Mouse (Mus musculus): Measurements from ENCODE around the gene Olfr1022. TPM values are rescaled to one million over a fixed set of nuclear protein-coding genes. Genes with fewer than 3 reads are reported as not detected.

Gene Olfr1022
- not detected in 2 replicates for polyA plus RNA-seq (2015; fragmentation: Nextera tagmentation; extraction: Ambion mirVana)

GRCm38 (mm10) chr2:85868294-85868693 lies at the start of gene Olfr1022:
Gene Olfr1022 (plus strand): TSS chr2:85868594.
- ATAC-seq (replicated peaks; ENCODE audit: low FRiP score, low read depth) = no peak
- no peak for TF ChIP-seq CTCF (IDR thresholded peaks at IDR 0.05; ENCODE audit: low read depth)
- Histone ChIP-seq H3K9ac (ENCODE audit: low read depth, low read length) (no peak within 1 kb of the TSS), H3K27me3 (ENCODE audit: insufficient read depth, low read length) (no peaks in the 10 kb centered on the region), H3K4me1 (replicated peaks; ENCODE audit: insufficient read depth, low read length) (no peaks in the 10 kb centered on the region), H3K4me2 (ENCODE audit: low read length) (no peak within 1 kb of the TSS), H3K36me3 (ENCODE audit: insufficient read depth, low read length) (no peaks in the 10 kb centered on the region), H3K27ac (no peak within 1 kb of the TSS), H3K4me3 (replicated peaks; ENCODE audit: low read depth, low read length) (no peak within 1 kb of the TSS), H3K9me3 (replicated peaks; ENCODE audit: low read length) (no peaks in the 10 kb centered on the region)
- DNase-seq (ENCODE audit: low spot score) = no peak
- 58% methylated on average over 2 of the region's 2 CpGs for WGBS

GRCm38 (mm10) chr2:85845383-85845782 lies 23.0 kb upstream of the Olfr1022 start, which contains the start of gene Olfr1019:
Gene Olfr1019 (minus strand): TSS chr2:85845483.
- Histone ChIP-seq H3K4me2 (ENCODE audit: low read length) (no peak within 1 kb of the TSS), H3K4me3 (replicated peaks; ENCODE audit: low read depth, low read length) (no peak within 1 kb of the TSS), H3K27me3 (ENCODE audit: insufficient read depth, low read length) (no peaks in the 10 kb centered on the region), H3K4me1 (replicated peaks; ENCODE audit: insufficient read depth, low read length) (no peaks in the 10 kb centered on the region), H3K27ac (no peak within 1 kb of the TSS), H3K9me3 (replicated peaks; ENCODE audit: low read length) (no peaks in the 10 kb centered on the region), H3K36me3 (ENCODE audit: insufficient read depth, low read length) (no peaks in the 10 kb centered on the region), H3K9ac (ENCODE audit: low read depth, low read length) (no peak within 1 kb of the TSS)
- TF ChIP-seq CTCF (IDR thresholded peaks at IDR 0.05; ENCODE audit: low read depth) = no peak
- ATAC-seq (replicated peaks; ENCODE audit: low FRiP score, low read depth) (no peak), DNase-seq (ENCODE audit: low spot score) (no peak)

GRCm38 (mm10) chr2:85846730-85847129 lies 21.7 kb upstream of the Olfr1022 start, which contains the start of gene Olfr1020:
Gene Olfr1020 (plus strand): TSS chr2:85847030.
- H3K4me1 ChIP-seq (replicated peaks; ENCODE audit: insufficient read depth, low read length) = no peaks in the 10 kb centered on the region
- no peak within 1 kb of the TSS for H3K9ac ChIP-seq (ENCODE audit: low read depth, low read length)
- ATAC-seq (replicated peaks; ENCODE audit: low FRiP score, low read depth) = no peak
- DNase-seq (ENCODE audit: low spot score) = no peak
- no peak within 1 kb of the TSS for H3K4me2 ChIP-seq (ENCODE audit: low read length)
- H3K9me3 ChIP-seq (replicated peaks; ENCODE audit: low read length) = no peaks in the 10 kb centered on the region
- TF ChIP-seq CTCF (IDR thresholded peaks at IDR 0.05; ENCODE audit: low read depth) = no peak
- H3K36me3 ChIP-seq (ENCODE audit: insufficient read depth, low read length) = no peaks in the 10 kb centered on the region
- WGBS = 68% methylated on average over 1 of the region's 1 CpGs
- no peaks in the 10 kb centered on the region for H3K27me3 ChIP-seq (ENCODE audit: insufficient read depth, low read length)
- no peak within 1 kb of the TSS for H3K4me3 ChIP-seq (replicated peaks; ENCODE audit: low read depth, low read length)
- H3K27ac ChIP-seq = no peak within 1 kb of the TSS

- Histone ChIP-seq H3K4me3 (replicated peaks; ENCODE audit: low read depth, low read length) (no peak within 1 kb of the TSS), H3K4me1 (replicated peaks; ENCODE audit: insufficient read depth, low read length) (no peaks in the 10 kb centered on the region), H3K9me3 (replicated peaks; ENCODE audit: low read length) (no peaks in the 10 kb centered on the region), H3K36me3 (ENCODE audit: insufficient read depth, low read length) (no peaks in the 10 kb centered on the region), H3K4me2 (ENCODE audit: low read length) (no peak within 1 kb of the TSS), H3K9ac (ENCODE audit: low read depth, low read length) (no peak within 1 kb of the TSS), H3K27me3 (ENCODE audit: insufficient read depth, low read length) (no peaks in the 10 kb centered on the region), H3K27ac (no peak within 1 kb of the TSS)
- WGBS = 58% methylated on average over 2 of the region's 2 CpGs
- no peak for DNase-seq (ENCODE audit: low spot score)
- no peak for TF ChIP-seq CTCF (IDR thresholded peaks at IDR 0.05; ENCODE audit: low read depth)
- ATAC-seq (replicated peaks; ENCODE audit: low FRiP score, low read depth) = no peak
Observed at GRCm38 (mm10) chr2:85885340-85885739, 16.9 kb downstream of the Olfr1022 start, which contains the start of gene Olfr1023. Gene Olfr1023 (plus strand): TSS chr2:85885640.

GRCm38 (mm10) chr2:85904952-85905351 lies 36.6 kb downstream of the Olfr1022 start, which contains the start of gene Olfr1024:
Gene Olfr1024 (minus strand): TSS chr2:85905052.
- Histone ChIP-seq H3K27me3 (ENCODE audit: insufficient read depth, low read length) (no peaks in the 10 kb centered on the region), H3K4me1 (replicated peaks; ENCODE audit: insufficient read depth, low read length) (no peaks in the 10 kb centered on the region), H3K27ac (no peak within 1 kb of the TSS), H3K9ac (ENCODE audit: low read depth, low read length) (no peak within 1 kb of the TSS), H3K36me3 (ENCODE audit: insufficient read depth, low read length) (no peaks in the 10 kb centered on the region), H3K9me3 (replicated peaks; ENCODE audit: low read length) (no peaks in the 10 kb centered on the region), H3K4me3 (replicated peaks; ENCODE audit: low read depth, low read length) (no peak within 1 kb of the TSS), H3K4me2 (ENCODE audit: low read length) (no peak within 1 kb of the TSS)
- WGBS = 82% methylated on average over 3 of the region's 3 CpGs
- no peak for TF ChIP-seq CTCF (IDR thresholded peaks at IDR 0.05; ENCODE audit: low read depth)
- no peak for DNase-seq (ENCODE audit: low spot score)
- no peak for ATAC-seq (replicated peaks; ENCODE audit: low FRiP score, low read depth)

GRCm38 (mm10) chr2:85913197-85913596 lies 44.8 kb downstream of the Olfr1022 start:
- TF ChIP-seq CTCF (IDR thresholded peaks at IDR 0.05; ENCODE audit: low read depth) = no peak
- H3K9ac ChIP-seq (ENCODE audit: low read depth, low read length) = no peak overlapping the region
- H3K27me3 ChIP-seq (ENCODE audit: insufficient read depth, low read length) = no peaks in the 10 kb centered on the region
- H3K4me1 ChIP-seq (replicated peaks; ENCODE audit: insufficient read depth, low read length) = no peaks in the 10 kb centered on the region
- DNase-seq (ENCODE audit: low spot score) (no peak), ATAC-seq (replicated peaks; ENCODE audit: low FRiP score, low read depth) (no peak)
- H3K9me3 ChIP-seq (replicated peaks; ENCODE audit: low read length) = no peaks in the 10 kb centered on the region
- H3K4me3 ChIP-seq (replicated peaks; ENCODE audit: low read depth, low read length) = no peak overlapping the region
- no peak overlapping the region for H3K27ac ChIP-seq
- no peaks in the 10 kb centered on the region for H3K36me3 ChIP-seq (ENCODE audit: insufficient read depth, low read length)
- no peak overlapping the region for H3K4me2 ChIP-seq (ENCODE audit: low read length)

GRCm38 (mm10) chr2:85914893-85915292 lies 46.5 kb downstream of the Olfr1022 start, which contains the start of gene Olfr1025-ps1:
Gene Olfr1025-ps1 (plus strand): TSS chr2:85915193.
- no peaks in the 10 kb centered on the region for H3K9me3 ChIP-seq (replicated peaks; ENCODE audit: low read length)
- H3K36me3 ChIP-seq (ENCODE audit: insufficient read depth, low read length) = no peaks in the 10 kb centered on the region
- DNase-seq (ENCODE audit: low spot score) (no peak), ATAC-seq (replicated peaks; ENCODE audit: low FRiP score, low read depth) (no peak)
- no peaks in the 10 kb centered on the region for H3K4me1 ChIP-seq (replicated peaks; ENCODE audit: insufficient read depth, low read length)
- H3K27ac ChIP-seq = no peak within 1 kb of the TSS
- 65% methylated on average over 1 of the region's 1 CpGs for whole genome bisulfite sequencing
- H3K4me2 ChIP-seq (ENCODE audit: low read length) = no peak within 1 kb of the TSS
- TF ChIP-seq CTCF (IDR thresholded peaks at IDR 0.05; ENCODE audit: low read depth) = no peak
- no peak within 1 kb of the TSS for H3K9ac ChIP-seq (ENCODE audit: low read depth, low read length)
- H3K4me3 ChIP-seq (replicated peaks; ENCODE audit: low read depth, low read length) = no peak within 1 kb of the TSS
- no peaks in the 10 kb centered on the region for H3K27me3 ChIP-seq (ENCODE audit: insufficient read depth, low read length)

Other genes with a start within 250 kb of the Olfr1022 start
- not detected in 2 replicates for gene Olfr1002, start 217.9 kb upstream of the Olfr1022 start, polyA plus RNA-seq (2015; fragmentation: Nextera tagmentation; extraction: Ambion mirVana)
- gene Olfr154, start 204.1 kb upstream of the Olfr1022 start, polyA plus RNA-seq (2015; fragmentation: Nextera tagmentation; extraction: Ambion mirVana) = not detected in 2 replicates
- not detected in 2 replicates for gene Olfr1006, start 189.8 kb upstream of the Olfr1022 start, polyA plus RNA-seq (2015; fragmentation: Nextera tagmentation; extraction: Ambion mirVana)
- gene Olfr1008, start 179.2 kb upstream of the Olfr1022 start, polyA plus RNA-seq (2015; fragmentation: Nextera tagmentation; extraction: Ambion mirVana) = not detected in 2 replicates
- gene Olfr1009, start 153.2 kb upstream of the Olfr1022 start, polyA plus RNA-seq (2015; fragmentation: Nextera tagmentation; extraction: Ambion mirVana) = not detected in 2 replicates
- gene Olfr1012, start 105.8 kb upstream of the Olfr1022 start, polyA plus RNA-seq (2015; fragmentation: Nextera tagmentation; extraction: Ambion mirVana) = not detected in 2 replicates
- not detected in 2 replicates for gene Olfr1013, start 101.5 kb upstream of the Olfr1022 start, polyA plus RNA-seq (2015; fragmentation: Nextera tagmentation; extraction: Ambion mirVana)
- gene Olfr1014, start 95.9 kb upstream of the Olfr1022 start, polyA plus RNA-seq (2015; fragmentation: Nextera tagmentation; extraction: Ambion mirVana) = not detected in 2 replicates
- gene Olfr1015, start 86.6 kb upstream of the Olfr1022 start, polyA plus RNA-seq (2015; fragmentation: Nextera tagmentation; extraction: Ambion mirVana) = not detected in 2 replicates
- gene Olfr1016, start 66.0 kb upstream of the Olfr1022 start, polyA plus RNA-seq (2015; fragmentation: Nextera tagmentation; extraction: Ambion mirVana) = not detected in 2 replicates
- gene Olfr1018, start 50.1 kb upstream of the Olfr1022 start, polyA plus RNA-seq (2015; fragmentation: Nextera tagmentation; extraction: Ambion mirVana) = not detected in 2 replicates
- gene Olfr1019, start 23.1 kb upstream of the Olfr1022 start, polyA plus RNA-seq (2015; fragmentation: Nextera tagmentation; extraction: Ambion mirVana) = not detected in 2 replicates
- gene Olfr1020, start 21.6 kb upstream of the Olfr1022 start, polyA plus RNA-seq (2015; fragmentation: Nextera tagmentation; extraction: Ambion mirVana) = not detected in 2 replicates
- gene Olfr1023, start 17.0 kb downstream of the Olfr1022 start, polyA plus RNA-seq (2015; fragmentation: Nextera tagmentation; extraction: Ambion mirVana) = not detected in 2 replicates
- gene Olfr1024, start 36.5 kb downstream of the Olfr1022 start, polyA plus RNA-seq (2015; fragmentation: Nextera tagmentation; extraction: Ambion mirVana) = not detected in 2 replicates
- not detected in 2 replicates for gene Olfr1025-ps1, start 46.6 kb downstream of the Olfr1022 start, polyA plus RNA-seq (2015; fragmentation: Nextera tagmentation; extraction: Ambion mirVana)
- gene Olfr1026, start 53.0 kb downstream of the Olfr1022 start, polyA plus RNA-seq (2015; fragmentation: Nextera tagmentation; extraction: Ambion mirVana) = not detected in 2 replicates
- not detected in 2 replicates for gene Olfr1028, start 81.8 kb downstream of the Olfr1022 start, polyA plus RNA-seq (2015; fragmentation: Nextera tagmentation; extraction: Ambion mirVana)
- gene Olfr1029, start 105.3 kb downstream of the Olfr1022 start, polyA plus RNA-seq (2015; fragmentation: Nextera tagmentation; extraction: Ambion mirVana) = not detected in 2 replicates
- gene Olfr1030, start 110.7 kb downstream of the Olfr1022 start, polyA plus RNA-seq (2015; fragmentation: Nextera tagmentation; extraction: Ambion mirVana) = not detected in 2 replicates
- not detected in 2 replicates for gene Olfr1031, start 121.7 kb downstream of the Olfr1022 start, polyA plus RNA-seq (2015; fragmentation: Nextera tagmentation; extraction: Ambion mirVana)
- gene Olfr1032, start 136.9 kb downstream of the Olfr1022 start, polyA plus RNA-seq (2015; fragmentation: Nextera tagmentation; extraction: Ambion mirVana) = not detected in 2 replicates
- 5.0 and 5.4 TPM in 2 replicates for gene Olfr1033, start 152.0 kb downstream of the Olfr1022 start, polyA plus RNA-seq (2015; fragmentation: Nextera tagmentation; extraction: Ambion mirVana)
- 0.04 and 0.09 TPM in 2 replicates for gene Olfr1034, start 177.3 kb downstream of the Olfr1022 start, polyA plus RNA-seq (2015; fragmentation: Nextera tagmentation; extraction: Ambion mirVana)
- gene Olfr1036, start 205.4 kb downstream of the Olfr1022 start, polyA plus RNA-seq (2015; fragmentation: Nextera tagmentation; extraction: Ambion mirVana) = not detected in 2 replicates
- not detected in 2 replicates for gene Olfr1037, start 218.8 kb downstream of the Olfr1022 start, polyA plus RNA-seq (2015; fragmentation: Nextera tagmentation; extraction: Ambion mirVana)

Measured in kidney, postnatal 0 days (tissue).